Mouse (Mus musculus): Measurements from ENCODE around the gene Kdm2b. TPM values are rescaled to one million over a fixed set of nuclear protein-coding genes. Genes with fewer than 3 reads are reported as not detected.

Gene Kdm2b
- total and polyA plus RNA-seq, 2 experiments from 2014 or later, result 60.9 to 75.7 TPM

DNA sequence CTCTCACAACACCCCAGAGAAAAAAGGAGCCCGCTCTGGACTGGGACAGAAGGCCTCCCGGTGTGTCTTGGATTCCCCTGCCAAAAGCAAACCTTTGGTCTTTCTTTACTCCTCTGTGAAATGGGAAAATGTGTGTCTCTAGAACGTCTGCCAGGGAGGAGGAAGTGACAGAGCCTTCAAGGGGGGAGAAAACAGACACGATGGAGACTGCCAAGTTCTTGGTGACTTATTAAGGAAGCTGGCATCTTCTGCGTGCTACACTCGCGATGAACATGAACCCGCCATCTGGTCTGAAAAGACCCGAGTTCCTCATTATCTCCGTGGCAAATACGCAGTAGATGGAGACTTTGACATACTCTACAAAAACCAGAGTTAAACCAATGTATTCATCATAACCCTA lies 24.2 kb downstream of the Kdm2b start:
- no peak for DNase-seq (ENCODE audit: low spot score)

DNA sequence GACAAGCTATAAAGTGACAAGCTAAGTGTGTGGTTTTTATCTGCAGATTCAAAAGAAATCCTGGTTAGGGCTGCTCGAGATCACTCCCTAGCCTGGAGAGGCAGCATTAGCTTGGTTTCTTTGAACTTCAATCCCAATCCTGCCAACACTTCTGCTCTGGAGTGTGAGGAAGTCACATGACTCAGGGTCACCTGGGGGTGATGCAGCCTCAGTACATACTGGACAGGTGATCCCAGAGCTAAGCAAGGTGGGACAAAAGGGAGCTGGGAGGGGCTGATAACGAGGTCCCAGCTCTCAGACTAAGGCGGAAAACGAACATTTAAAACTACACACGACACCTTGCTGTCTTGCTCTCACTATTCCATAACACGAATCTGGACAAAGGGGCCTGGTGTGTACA lies 24.8 kb downstream of the Kdm2b start:
- no peak for TF ChIP-seq CTCF (IDR thresholded peaks at IDR 0.05; ENCODE audit: low read depth)
- Histone ChIP-seq H3K36me3 (ENCODE audit: insufficient read depth, low read length) (no peaks in the 10 kb centered on the region; the same call in 1 of the 2 replicates), H3K9ac (replicated peaks; ENCODE audit: low read length) (no peak overlapping the region), H3K9me3 (ENCODE audit: low read length) (no peaks in the 10 kb centered on the region), H3K27me3 (ENCODE audit: insufficient read depth, low read length) (no peaks in the 10 kb centered on the region), H3K4me1 (ENCODE audit: insufficient read depth, low read length) (no peaks in the 10 kb centered on the region), H3K4me3 (ENCODE audit: low read length) (no peak overlapping the region), H3K27ac (no peak overlapping the region), H3K4me2 (ENCODE audit: low read depth, low read length) (no peak overlapping the region)
- ATAC-seq, result no peak
- DNase-seq (ENCODE audit: low spot score), result no peak
- 88% methylated on average over 6 of the region's 6 CpGs for WGBS

More for the DNA sequence above, 24.2 kb downstream of the Kdm2b start:
- TF ChIP-seq CTCF (IDR thresholded peaks at IDR 0.05; ENCODE audit: low read depth), result no peak
- Histone ChIP-seq H3K36me3 (ENCODE audit: insufficient read depth, low read length) (no peaks in the 10 kb centered on the region; the same call in 1 of the 2 replicates), H3K9me3 (ENCODE audit: low read length) (no peaks in the 10 kb centered on the region), H3K4me2 (ENCODE audit: low read depth, low read length) (no peak overlapping the region), H3K27ac (no peak overlapping the region), H3K4me3 (ENCODE audit: low read length) (no peak overlapping the region), H3K9ac (replicated peaks; ENCODE audit: low read length) (no peak overlapping the region), H3K27me3 (ENCODE audit: insufficient read depth, low read length) (no peaks in the 10 kb centered on the region), H3K4me1 (ENCODE audit: insufficient read depth, low read length) (no peaks in the 10 kb centered on the region)
- no peak for ATAC-seq
- 62% methylated on average over 11 of the region's 11 CpGs for WGBS

GRCm38 (mm10) chr5:122961905-122962304 lies 27.7 kb downstream of the Kdm2b start:
- H3K9me3 ChIP-seq (ENCODE audit: low read length), result no peaks in the 10 kb centered on the region

GRCm38 (mm10) chr5:122959391-122959790 lies 30.2 kb downstream of the Kdm2b start:
- ATAC-seq, result no peak
- Histone ChIP-seq H3K4me3 (ENCODE audit: low read length) (no peak overlapping the region), H3K4me2 (ENCODE audit: low read depth, low read length) (no peak overlapping the region), H3K4me1 (ENCODE audit: insufficient read depth, low read length) (no peaks in the 10 kb centered on the region), H3K27me3 (ENCODE audit: insufficient read depth, low read length) (no peaks in the 10 kb centered on the region), H3K9me3 (ENCODE audit: low read length) (no peaks in the 10 kb centered on the region), H3K27ac (no peak overlapping the region), H3K36me3 (ENCODE audit: insufficient read depth, low read length) (no peaks in the 10 kb centered on the region; the same call in 1 of the 2 replicates), H3K9ac (replicated peaks; ENCODE audit: low read length) (no peak overlapping the region)
- no peak for DNase-seq (ENCODE audit: low spot score)
- WGBS, result 46% methylated on average over 11 of the region's 11 CpGs
- no peak for TF ChIP-seq CTCF (IDR thresholded peaks at IDR 0.05; ENCODE audit: low read depth)

More at GRCm38 (mm10) chr5:122961905-122962304, 27.7 kb downstream of the Kdm2b start:
- Histone ChIP-seq H3K27ac (no peak overlapping the region), H3K36me3 (ENCODE audit: insufficient read depth, low read length) (no peaks in the 10 kb centered on the region; the same call in 1 of the 2 replicates), H3K9ac (replicated peaks; ENCODE audit: low read length) (no peak overlapping the region), H3K27me3 (ENCODE audit: insufficient read depth, low read length) (no peaks in the 10 kb centered on the region), H3K4me2 (ENCODE audit: low read depth, low read length) (no peak overlapping the region), H3K4me3 (ENCODE audit: low read length) (no peak overlapping the region), H3K4me1 (ENCODE audit: insufficient read depth, low read length) (no peaks in the 10 kb centered on the region)
- WGBS, result 59% methylated on average over 3 of the region's 3 CpGs
- ATAC-seq (no peak), DNase-seq (ENCODE audit: low spot score) (no peak)
- no peak for TF ChIP-seq CTCF (IDR thresholded peaks at IDR 0.05; ENCODE audit: low read depth)

DNA sequence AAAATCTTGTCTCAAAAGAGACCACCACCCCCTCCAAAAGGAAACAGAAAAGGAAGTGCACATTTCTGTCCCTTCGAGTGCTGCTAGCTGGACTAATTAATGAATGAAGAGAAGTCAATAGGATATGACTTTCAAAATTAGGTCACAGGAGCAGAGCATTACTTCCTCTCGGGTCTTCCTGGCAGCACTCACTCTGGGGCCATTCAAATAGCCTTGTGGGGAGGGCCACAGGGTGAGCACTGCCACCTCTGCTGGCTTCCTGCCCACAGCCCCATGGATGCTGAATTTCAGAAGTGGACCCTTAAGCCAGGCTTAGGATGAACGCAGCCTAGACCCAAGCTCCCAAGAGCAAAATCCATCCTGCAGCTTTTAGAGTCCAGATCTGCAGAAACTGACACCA lies 33.6 kb downstream of the Kdm2b start:
- ATAC-seq (no peak), DNase-seq (ENCODE audit: low spot score) (no peak)
- H3K4me3 ChIP-seq (ENCODE audit: low read length), result no peak overlapping the region
- no peak overlapping the region for H3K4me2 ChIP-seq (ENCODE audit: low read depth, low read length)
- no peak overlapping the region for H3K9ac ChIP-seq (replicated peaks; ENCODE audit: low read length)
- no peaks in the 10 kb centered on the region for H3K9me3 ChIP-seq (ENCODE audit: low read length)
- TF ChIP-seq CTCF (IDR thresholded peaks at IDR 0.05; ENCODE audit: low read depth), result no peak
- H3K27ac ChIP-seq, result no peak overlapping the region
- 0 out of 2 replicates have a peak, but pooled peaks cover 6% of the 10 kb centered on the region for H3K27me3 ChIP-seq (ENCODE audit: insufficient read depth, low read length)
- H3K4me1 ChIP-seq (ENCODE audit: insufficient read depth, low read length), result peaks cover 13% of the 10 kb centered on the region
- WGBS, result 49% methylated on average over 3 of the region's 3 CpGs
- H3K36me3 ChIP-seq (ENCODE audit: insufficient read depth, low read length), result no peaks in the 10 kb centered on the region; the same call in 1 of the 2 replicates

DNA sequence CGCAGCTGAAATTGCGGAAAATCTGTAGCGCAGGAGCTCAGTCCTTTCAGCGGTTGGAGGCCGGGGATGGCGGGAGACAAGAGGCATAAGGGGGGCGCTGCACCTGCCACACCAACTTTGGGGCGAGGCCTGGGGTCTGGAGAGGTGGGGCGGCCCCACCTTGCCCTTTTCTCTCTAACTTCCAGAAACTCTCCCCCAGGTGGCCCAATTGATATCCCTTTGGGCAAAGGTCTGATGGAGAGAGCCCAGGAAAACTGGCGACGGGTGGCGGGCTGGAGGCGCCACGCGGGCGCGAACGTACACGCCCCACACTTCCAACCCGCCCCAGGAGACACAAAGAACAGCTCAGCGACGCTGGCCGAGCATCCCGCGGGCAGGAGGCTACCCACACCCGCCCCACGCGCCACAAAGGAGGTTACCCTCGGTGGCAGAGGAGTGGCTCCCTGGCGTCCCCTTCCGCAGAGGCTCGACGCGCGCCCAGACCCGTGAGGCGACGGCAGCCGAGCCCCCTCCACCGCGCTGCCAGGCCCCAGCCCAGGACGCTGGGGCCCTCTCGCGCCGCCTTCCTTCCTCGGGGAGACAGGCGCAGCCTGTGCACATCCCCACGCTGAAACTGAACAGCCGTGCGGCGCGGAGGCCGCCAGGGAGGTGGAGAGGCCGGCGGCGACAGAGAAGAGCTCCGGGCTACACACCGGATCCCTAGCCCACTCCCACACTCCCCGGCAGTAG lies 37.5 kb downstream of the Kdm2b start:
- Histone ChIP-seq H3K9me3 (ENCODE audit: low read length) (no peaks in the 10 kb centered on the region), H3K4me1 (ENCODE audit: insufficient read depth, low read length) (peaks cover 21% of the 10 kb centered on the region), H3K4me2 (ENCODE audit: low read depth, low read length) (peak overlapping the region; percentile 78), H3K9ac (replicated peaks; ENCODE audit: low read length) (peak overlapping the region; percentile 57), H3K4me3 (ENCODE audit: low read length) (peak overlapping the region; percentile 33), H3K36me3 (ENCODE audit: insufficient read depth, low read length) (no peaks in the 10 kb centered on the region), H3K27ac (peak overlapping the region; percentile 27), H3K27me3 (ENCODE audit: insufficient read depth, low read length) (0 out of 2 replicates have a peak, but pooled peaks cover 6% of the 10 kb centered on the region)
- 4% methylated on average over 53 of the region's 59 CpGs for WGBS
- DNase-seq (ENCODE audit: low spot score) (peak; percentile 32), ATAC-seq (no peak)
- no peak; the same call in 1 of the 2 replicates for TF ChIP-seq CTCF (IDR thresholded peaks at IDR 0.05; ENCODE audit: low read depth)
